Mouse (Mus musculus) myocyte (in vitro differentiated cells): ENCODE data around the gene Lbhd1.
"Not testable (repeated sequence)": the region's sequence is repeated elsewhere in the genome, so short reads cannot be mapped to it uniquely, and the experiment has no call there.

Source experiments
- MAX ChIP-seq: IDR thresholded peaks from one replicate; pipeline ENCODE4 v1.6.1; 2011; ENCODE audit warnings: low read depth, mild to moderate bottlenecking, control low read depth
- MYOG ChIP-seq, 3 experiments: IDR thresholded peaks; one replicate each; pipeline ENCODE4 v1.6.1; 2011; ENCODE audit warnings: control low read depth in 2 of 3, low read depth in 2 of 3, mild to moderate bottlenecking in 2 of 3; ENCODE audit not compliant: insufficient read length in 2 of 3, control insufficient read depth in 1 of 3, insufficient read depth in 1 of 3
- POLR2A ChIP-seq: IDR thresholded peaks from one replicate; pipeline ENCODE4 v1.6.1; 2011; ENCODE audit warnings: low read depth, mild to moderate bottlenecking, control low read depth, moderate library complexity; ENCODE audit not compliant: insufficient read length
- REST ChIP-seq: IDR thresholded peaks from one replicate; pipeline ENCODE4 v1.6.1; 2011; ENCODE audit warnings: mild to moderate bottlenecking, control low read depth, moderate library complexity; ENCODE audit not compliant: insufficient read depth, insufficient read length
- USF1 ChIP-seq: IDR thresholded peaks from one replicate; pipeline ENCODE4 v1.6.1; 2011; ENCODE audit warnings: low read depth, mild to moderate bottlenecking, control low read depth, moderate library complexity

GRCm38 (mm10) chr19:8870381-8870780 lies 13.2 kb upstream of the Lbhd1 start:
- not testable (repeated sequence) for TF ChIP-seq POLR2A; MAX; REST; MYOG (IDR thresholded peaks at IDR 0.05; ENCODE audit: control insufficient read depth in 1 of 3, insufficient read depth in 1 of 3, insufficient read length in 2 of 3, low read depth in 2 of 3); USF1
